Mouse (Mus musculus): ENCODE data around the gene Nol7.

DNA sequence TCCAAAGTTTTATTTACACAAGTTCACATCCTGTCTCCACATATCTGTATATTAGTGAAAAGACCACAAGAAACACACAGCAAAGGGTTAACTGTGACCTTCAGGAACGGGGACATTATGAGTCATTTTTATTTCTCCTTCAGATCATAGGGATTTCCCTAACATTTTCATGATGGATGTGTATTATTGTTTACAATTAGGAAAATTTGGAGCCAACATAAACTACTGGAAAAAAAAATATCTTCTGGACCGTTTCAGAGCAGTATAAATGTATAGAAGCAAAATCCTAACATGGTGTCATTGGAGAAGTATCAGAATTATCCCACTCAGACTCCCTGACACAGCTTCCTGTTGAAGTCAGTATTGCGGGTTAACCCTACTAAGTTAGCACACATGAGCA lies 18.2 kb upstream of the Nol7 start:
- no peak for TF ChIP-seq CTCF (IDR thresholded peaks at IDR 0.05; ENCODE audit: low read depth)
- TF ChIP-seq EP300 (IDR thresholded peaks at IDR 0.05; ENCODE audit: low read depth): no peak

All from heart, postnatal 0 days (tissue).